Mouse (Mus musculus) CD4-positive, CD25-positive, alpha-beta regulatory T cell (primary cell): ENCODE measurements around the gene Gm20865. TPM values are rescaled to one million over a fixed set of nuclear protein-coding genes. Genes with fewer than 3 reads are reported as not detected.

Experiments used
- polyA plus RNA-seq: library from polyadenylated mRNA; unstranded; fragments of 100-300 nt; shearing (Covaris generic); gene quantifications from one replicate; pipeline ENCODE4 v1.2.1, GENCODE M21; 2017

Gm20865 gene
- polyA plus RNA-seq = not detected

GRCm38 (mm10) chrY:21241275-21241674 is at the start of gene Gm20865:
Gm20865 (plus strand) TSS chrY:21241575.

Other genes with a start within 250 kb of the Gm20865 start
- not detected for gene Gm29866, start 247.9 kb upstream of the Gm20865 start, polyA plus RNA-seq
- gene Gm20909, start 77.0 kb upstream of the Gm20865 start, polyA plus RNA-seq = not detected